Mouse (Mus musculus): ENCODE results near the gene Tgm2. TPM values are rescaled to one million over a fixed set of nuclear protein-coding genes. Genes with fewer than 3 reads are reported as not detected.

Gene Tgm2
- total RNA-seq, 1 experiment: 25.0 TPM

- no peaks in the 10 kb centered on the region for H3K36me3 ChIP-seq (ENCODE audit: control insufficient read depth, insufficient read depth, low read length, poor library complexity, severe bottlenecking)
- no peak overlapping the region for H3K4me3 ChIP-seq (ENCODE audit: insufficient read depth in 1 of 2, low read depth in 1 of 2, low read length in 2 of 2, poor library complexity in 1 of 2, severe bottlenecking in 1 of 2)
- no peak for DNase-seq (ENCODE audit: low read depth, low spot score)
- H3K9ac ChIP-seq (ENCODE audit: insufficient read depth, low read depth, low read length, poor library complexity, severe bottlenecking): no peak overlapping the region
- TF ChIP-seq ZNF384 (IDR thresholded peaks at IDR 0.05; ENCODE audit: low read depth, low read length) (no peak), HCFC1 (IDR thresholded peaks at IDR 0.05; ENCODE audit: borderline replicate concordance, insufficient read depth, low read length) (no peak), MAFK (IDR thresholded peaks at IDR 0.05; ENCODE audit: insufficient read depth, low read depth, low read length) (no peak), CHD2 (IDR thresholded peaks at IDR 0.05; ENCODE audit: low read depth, low read length) (no peak), ZC3H11A (IDR thresholded peaks at IDR 0.05; ENCODE audit: borderline replicate concordance, low read depth, low read length) (no peak)
- in situ Hi-C loops (cut with MboI; ENCODE audit: low sequenced_read_pairs in 2 of 2, unreplicated experiment in 2 of 2): no loop called here
- H3K4me1 ChIP-seq (ENCODE audit: control insufficient read depth in 2 of 2, insufficient read depth in 2 of 2, low read length in 2 of 2, poor library complexity in 1 of 2): no peaks in the 10 kb centered on the region
- no peaks in the 10 kb centered on the region for H3K9me3 ChIP-seq (ENCODE audit: control insufficient read depth, insufficient read depth, low read depth, low read length)
- H3K27ac ChIP-seq (ENCODE audit: insufficient read depth, low read depth, low read length, poor library complexity, severe bottlenecking): no peak overlapping the region
Observed at GRCm38 (mm10) chr2:158138778-158139177, 7.5 kb downstream of the Tgm2 start.

DNA sequence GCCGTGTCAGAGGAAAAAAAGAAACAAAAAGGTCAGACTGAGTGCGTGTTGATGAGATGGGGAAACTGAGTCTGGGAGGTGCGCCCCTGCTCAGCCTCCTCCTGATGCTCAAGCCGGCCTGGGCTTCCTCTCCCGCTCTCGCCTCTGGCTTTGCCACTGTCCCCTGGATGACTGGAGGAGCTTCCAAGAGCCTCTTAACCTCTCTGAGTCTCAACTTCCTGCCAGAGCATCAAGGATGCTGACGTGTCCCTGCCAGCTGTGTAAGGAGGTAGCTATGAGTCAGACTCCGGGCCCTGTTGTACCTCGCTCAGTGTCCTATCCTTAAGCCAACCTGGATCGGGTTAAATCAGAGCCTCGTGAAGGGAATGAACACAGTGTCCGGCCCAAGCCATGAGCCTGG lies 8.5 kb downstream of the Tgm2 start:
- no peaks in the 10 kb centered on the region for H3K36me3 ChIP-seq (ENCODE audit: control insufficient read depth, insufficient read depth, low read length, poor library complexity, severe bottlenecking)
- no peak overlapping the region for H3K9ac ChIP-seq (ENCODE audit: insufficient read depth, low read depth, low read length, poor library complexity, severe bottlenecking)
- no peak for DNase-seq (ENCODE audit: low read depth, low spot score)
- H3K27ac ChIP-seq (ENCODE audit: insufficient read depth, low read depth, low read length, poor library complexity, severe bottlenecking): no peak overlapping the region
- TF ChIP-seq ZNF384 (IDR thresholded peaks at IDR 0.05; ENCODE audit: low read depth, low read length) (no peak), CHD2 (IDR thresholded peaks at IDR 0.05; ENCODE audit: low read depth, low read length) (no peak), HCFC1 (IDR thresholded peaks at IDR 0.05; ENCODE audit: borderline replicate concordance, insufficient read depth, low read length) (no peak), MAFK (IDR thresholded peaks at IDR 0.05; ENCODE audit: insufficient read depth, low read depth, low read length) (no peak), ZC3H11A (IDR thresholded peaks at IDR 0.05; ENCODE audit: borderline replicate concordance, low read depth, low read length) (no peak)
- in situ Hi-C loops (cut with MboI; ENCODE audit: low sequenced_read_pairs in 2 of 2, unreplicated experiment in 2 of 2): no loop called here
- H3K9me3 ChIP-seq (ENCODE audit: control insufficient read depth, insufficient read depth, low read depth, low read length): no peaks in the 10 kb centered on the region
- no peaks in the 10 kb centered on the region for H3K4me1 ChIP-seq (ENCODE audit: control insufficient read depth in 2 of 2, insufficient read depth in 2 of 2, low read length in 2 of 2, poor library complexity in 1 of 2)
- no peak overlapping the region for H3K4me3 ChIP-seq (ENCODE audit: insufficient read depth in 1 of 2, low read depth in 1 of 2, low read length in 2 of 2, poor library complexity in 1 of 2, severe bottlenecking in 1 of 2)

DNA sequence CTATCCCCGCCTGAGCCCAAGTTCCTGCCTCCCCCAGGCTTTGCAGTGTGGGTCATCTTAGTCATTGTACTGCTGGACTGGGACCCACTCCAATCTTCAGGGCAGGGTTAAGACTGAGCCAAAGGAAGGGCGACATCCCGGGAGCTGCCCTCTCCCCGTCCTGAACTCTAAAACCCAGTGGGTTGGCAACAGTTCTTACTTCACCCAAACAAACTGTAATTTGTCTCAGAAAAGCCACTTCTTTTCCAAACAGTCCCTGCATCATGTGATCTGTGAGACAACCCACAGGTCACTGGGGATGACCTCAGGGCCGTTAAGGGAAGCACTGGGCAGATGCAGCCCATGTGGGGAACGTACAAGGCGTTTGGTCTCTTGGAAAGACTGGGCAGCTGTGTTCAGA lies 10.0 kb downstream of the Tgm2 start:
- no peak overlapping the region for H3K27ac ChIP-seq (ENCODE audit: insufficient read depth, low read depth, low read length, poor library complexity, severe bottlenecking)
- H3K4me1 ChIP-seq (ENCODE audit: control insufficient read depth in 2 of 2, insufficient read depth in 2 of 2, low read length in 2 of 2, poor library complexity in 1 of 2): no peaks in the 10 kb centered on the region
- H3K9me3 ChIP-seq (ENCODE audit: control insufficient read depth, insufficient read depth, low read depth, low read length): no peaks in the 10 kb centered on the region
- DNase-seq (ENCODE audit: low read depth, low spot score): no peak
- in situ Hi-C loops (cut with MboI; ENCODE audit: low sequenced_read_pairs in 2 of 2, unreplicated experiment in 2 of 2): no loop called here
- TF ChIP-seq HCFC1 (IDR thresholded peaks at IDR 0.05; ENCODE audit: borderline replicate concordance, insufficient read depth, low read length) (no peak), ZNF384 (IDR thresholded peaks at IDR 0.05; ENCODE audit: low read depth, low read length) (no peak), ZC3H11A (IDR thresholded peaks at IDR 0.05; ENCODE audit: borderline replicate concordance, low read depth, low read length) (no peak)
- H3K9ac ChIP-seq (ENCODE audit: insufficient read depth, low read depth, low read length, poor library complexity, severe bottlenecking): no peak overlapping the region
- no peak overlapping the region for H3K4me3 ChIP-seq (ENCODE audit: insufficient read depth in 1 of 2, low read depth in 1 of 2, low read length in 2 of 2, poor library complexity in 1 of 2, severe bottlenecking in 1 of 2)
- H3K36me3 ChIP-seq (ENCODE audit: control insufficient read depth, insufficient read depth, low read length, poor library complexity, severe bottlenecking): no peaks in the 10 kb centered on the region

- Histone ChIP-seq H3K9me3 (ENCODE audit: control insufficient read depth, insufficient read depth, low read depth, low read length) (no peaks in the 10 kb centered on the region), H3K36me3 (ENCODE audit: control insufficient read depth, insufficient read depth, low read length, poor library complexity, severe bottlenecking) (no peaks in the 10 kb centered on the region), H3K4me1 (ENCODE audit: control insufficient read depth in 2 of 2, insufficient read depth in 2 of 2, low read length in 2 of 2, poor library complexity in 1 of 2) (peaks cover 0 to 1% of the 10 kb centered on the region in 2 experiments; a peak in 1 of 4 replicates), H3K9ac (ENCODE audit: insufficient read depth, low read depth, low read length, poor library complexity, severe bottlenecking) (no peak overlapping the region), H3K4me3 (ENCODE audit: insufficient read depth in 1 of 2, low read depth in 1 of 2, low read length in 2 of 2, poor library complexity in 1 of 2, severe bottlenecking in 1 of 2) (no peak overlapping the region), H3K27ac (ENCODE audit: insufficient read depth, low read depth, low read length, poor library complexity, severe bottlenecking) (no peak overlapping the region)
- DNase-seq (ENCODE audit: low read depth, low spot score): no peak
- TF ChIP-seq ZC3H11A (IDR thresholded peaks at IDR 0.05; ENCODE audit: borderline replicate concordance, low read depth, low read length) (no peak), HCFC1 (IDR thresholded peaks at IDR 0.05; ENCODE audit: borderline replicate concordance, insufficient read depth, low read length) (no peak), CHD2 (IDR thresholded peaks at IDR 0.05; ENCODE audit: low read depth, low read length) (no peak), MAFK (IDR thresholded peaks at IDR 0.05; ENCODE audit: insufficient read depth, low read depth, low read length) (no peak), ZNF384 (IDR thresholded peaks at IDR 0.05; ENCODE audit: low read depth, low read length) (no peak)
- in situ Hi-C loops (cut with MboI; ENCODE audit: low sequenced_read_pairs in 2 of 2, unreplicated experiment in 2 of 2): no loop called here
Observed at GRCm38 (mm10) chr2:158133050-158133449, 13.2 kb downstream of the Tgm2 start.

GRCm38 (mm10) chr2:158132320-158132719 lies 13.9 kb downstream of the Tgm2 start:
- Histone ChIP-seq H3K4me3 (ENCODE audit: insufficient read depth in 1 of 2, low read depth in 1 of 2, low read length in 2 of 2, poor library complexity in 1 of 2, severe bottlenecking in 1 of 2) (no peak overlapping the region), H3K36me3 (ENCODE audit: control insufficient read depth, insufficient read depth, low read length, poor library complexity, severe bottlenecking) (no peaks in the 10 kb centered on the region), H3K4me1 (ENCODE audit: control insufficient read depth in 2 of 2, insufficient read depth in 2 of 2, low read length in 2 of 2, poor library complexity in 1 of 2) (peaks cover 0 to 1% of the 10 kb centered on the region in 2 experiments; a peak in 1 of 4 replicates), H3K27ac (ENCODE audit: insufficient read depth, low read depth, low read length, poor library complexity, severe bottlenecking) (no peak overlapping the region), H3K9ac (ENCODE audit: insufficient read depth, low read depth, low read length, poor library complexity, severe bottlenecking) (no peak overlapping the region), H3K9me3 (ENCODE audit: control insufficient read depth, insufficient read depth, low read depth, low read length) (no peaks in the 10 kb centered on the region)
- no peak for DNase-seq (ENCODE audit: low read depth, low spot score)
- in situ Hi-C loops (cut with MboI; ENCODE audit: low sequenced_read_pairs in 2 of 2, unreplicated experiment in 2 of 2): no loop called here
- TF ChIP-seq CHD2 (IDR thresholded peaks at IDR 0.05; ENCODE audit: low read depth, low read length) (no peak), HCFC1 (IDR thresholded peaks at IDR 0.05; ENCODE audit: borderline replicate concordance, insufficient read depth, low read length) (no peak), ZNF384 (IDR thresholded peaks at IDR 0.05; ENCODE audit: low read depth, low read length) (no peak), MAFK (IDR thresholded peaks at IDR 0.05; ENCODE audit: insufficient read depth, low read depth, low read length) (no peak), ZC3H11A (IDR thresholded peaks at IDR 0.05; ENCODE audit: borderline replicate concordance, low read depth, low read length) (no peak)
